Comparison of ENCODE assay signal across 8 mouse cellular contexts in genomic region chr9:56635121-56635497, GRCm38 (mm10).
A peak's percentile ranks its signal among the peaks of the same experiment; 100 is the strongest.
DNase-seq lines count a peak whose midpoint lies in the region; ATAC-seq and TF ChIP-seq lines count a peak whose summit lies in the region.

No protein-coding gene starts in this region.

- H3K27me3 ChIP-seq in lung, embryonic 14.5 days (ENCODE audit: insufficient read depth, low read length): peaks cover 48% of the 10 kb centered on the region
- peaks cover 38% of the 10 kb centered on the region for H3K27me3 ChIP-seq in forebrain, embryonic 15.5 days
- peaks cover 43% of the 10 kb centered on the region for H3K27me3 ChIP-seq in intestine, embryonic 14.5 days (replicated peaks; ENCODE audit: control insufficient read depth, insufficient read depth, low read length)

- WGBS in lung, embryonic 14.5 days: under 1% methylated on average over 30 of the region's 40 CpGs
- 2% methylated on average over 40 of the region's 40 CpGs for WGBS in forebrain, embryonic 15.5 days
- under 1% methylated on average over 28 of the region's 40 CpGs for WGBS in intestine, embryonic 14.5 days

- TF ChIP-seq CTCF in lung, embryonic 14.5 days (IDR thresholded peaks at IDR 0.05; ENCODE audit: low read depth): no peak
- no peak for TF ChIP-seq CTCF in brain, embryonic 14.5 days (IDR thresholded peaks at IDR 0.05; ENCODE audit: borderline replicate concordance, extremely low read depth, insufficient read depth, insufficient read length)

- H3K36me3 ChIP-seq in lung, embryonic 14.5 days (ENCODE audit: insufficient read depth): no peaks in the 10 kb centered on the region
- no peaks in the 10 kb centered on the region for H3K36me3 ChIP-seq in forebrain, embryonic 15.5 days
- H3K36me3 ChIP-seq in intestine, embryonic 14.5 days (ENCODE audit: control insufficient read depth, insufficient read depth, low read length): no peaks in the 10 kb centered on the region

- DNase-seq in lung, embryonic 14.5 days: peak; percentile 51
- DNase-seq in lung, postnatal 25 days (ENCODE audit: low spot score): no peak
- peak; percentile 63 for DNase-seq in brain, embryonic 14.5 days (ENCODE audit: low read depth)
- peak; percentile 78 for DNase-seq in intestine, embryonic 14.5 days (ENCODE audit: low spot score)
- peak; percentile 8 for DNase-seq in lung, postnatal 14 days
- DNase-seq in urinary bladder, postnatal 14 days (ENCODE audit: low spot score): peak; percentile 18
- no peak for DNase-seq in thymus, postnatal 10 days (ENCODE audit: low spot score in 2 of 2)

- peaks cover 8% of the 10 kb centered on the region for H3K4me1 ChIP-seq in lung, embryonic 14.5 days (ENCODE audit: insufficient read depth)
- peaks cover 60% of the 10 kb centered on the region for H3K4me1 ChIP-seq in forebrain, embryonic 15.5 days
- peaks cover 3% of the 10 kb centered on the region; the same call in 1 of the 2 replicates for H3K4me1 ChIP-seq in intestine, embryonic 14.5 days (replicated peaks; ENCODE audit: control insufficient read depth, insufficient read depth, low read length)

- H3K4me2 ChIP-seq in lung, embryonic 14.5 days: peak overlapping the region; percentile 98
- peak overlapping the region; percentile 95 for H3K4me2 ChIP-seq in forebrain, embryonic 15.5 days (replicated peaks)
- H3K4me2 ChIP-seq in intestine, embryonic 14.5 days (ENCODE audit: low read length): peak overlapping the region; percentile 74

- no peaks in the 10 kb centered on the region for H3K9me3 ChIP-seq in lung, embryonic 14.5 days (ENCODE audit: low read depth, low read length)
- no peaks in the 10 kb centered on the region for H3K9me3 ChIP-seq in forebrain, embryonic 15.5 days
- H3K9me3 ChIP-seq in intestine, embryonic 14.5 days (ENCODE audit: control insufficient read depth, low read length): no peaks in the 10 kb centered on the region

- ATAC-seq in lung, embryonic 14.5 days (ENCODE audit: insufficient read depth): peak; percentile 54
- ATAC-seq in forebrain, embryonic 15.5 days (replicated peaks): peak; percentile 44; the same call in 1 of the 2 replicates
- ATAC-seq in intestine, embryonic 14.5 days (replicated peaks; ENCODE audit: low FRiP score, low TSS enrichment, low read depth): peak; percentile 40

- no peak overlapping the region for H3K27ac ChIP-seq in lung, embryonic 14.5 days (ENCODE audit: low read depth)
- H3K27ac ChIP-seq in forebrain, embryonic 15.5 days (replicated peaks): peak overlapping the region; percentile 79
- no peak overlapping the region for H3K27ac ChIP-seq in intestine, embryonic 14.5 days (ENCODE audit: low read depth)

- H3K4me3 ChIP-seq in lung, embryonic 14.5 days (ENCODE audit: low read depth, low read length): peak overlapping the region; percentile 65
- H3K4me3 ChIP-seq in forebrain, embryonic 15.5 days: peak overlapping the region; percentile 82
- peak overlapping the region; percentile 42 for H3K4me3 ChIP-seq in intestine, embryonic 14.5 days (ENCODE audit: low read depth, low read length)

- no peak for TF ChIP-seq POLR2A in brain, embryonic 14.5 days (IDR thresholded peaks at IDR 0.05; ENCODE audit: borderline replicate concordance, extremely low read depth, insufficient read depth, insufficient read length, poor library complexity, severe bottlenecking)

- H3K9ac ChIP-seq in lung, embryonic 14.5 days: peak overlapping the region; percentile 65
- H3K9ac ChIP-seq in forebrain, embryonic 15.5 days (replicated peaks): peak overlapping the region; percentile 89
- H3K9ac ChIP-seq in intestine, embryonic 14.5 days (ENCODE audit: low read length): peak overlapping the region; percentile 58

Comparison
In these comparisons a context has a peak if more than half of its experiments do, and no peak if none do; other contexts are left out.
1. DNase-seq: peak in lung, embryonic 14.5 days (single experiment), brain, embryonic 14.5 days (single experiment), intestine, embryonic 14.5 days (single experiment), lung, postnatal 14 days (single experiment) and urinary bladder, postnatal 14 days (single experiment); none in lung, postnatal 25 days (single experiment) and thymus, postnatal 10 days (0 of 2).
2. Peak in every context shown above with its lines, with median percentiles within 50 percentile points of each other: ATAC-seq, H3K4me2 ChIP-seq, H3K4me3 ChIP-seq and H3K9ac ChIP-seq.